Mouse (Mus musculus) liver, embryonic 11.5 days (tissue): ENCODE results near the gene Rnf224. TPM values are rescaled to one million over a fixed set of nuclear protein-coding genes. Genes with fewer than 3 reads are reported as not detected.

Experiments used
- ATAC-seq: fragments of 200-750 bp; cut with Nextera tagmentation; replicated peaks from 2 replicates; pipeline ENCODE4 v1.8.0; 2017; ENCODE audit warnings: moderate number of reproducible peaks, mild to moderate bottlenecking, moderate TSS enrichment, moderate library complexity; ENCODE audit not compliant: low FRiP score
- DNase-seq: peaks from one replicate; pipeline ENCODE4 v3.0.0-alpha.2; 2017; ENCODE audit warnings: low spot score
- H3K27ac ChIP-seq: fragments of 300-500 bp; sonication (generic); 2 replicates; pipeline ENCODE4 v1.5.1; 2014; ENCODE audit warnings: mild to moderate bottlenecking, low read depth, low read length, control low read depth
- H3K27me3 ChIP-seq: fragments of 300-500 bp; sonication (generic); replicated peaks from 2 replicates; pipeline ENCODE4 v1.6.1; 2014; ENCODE audit warnings: low read length, mixed read lengths; ENCODE audit not compliant: control insufficient read depth, insufficient read depth
- H3K36me3 ChIP-seq: fragments of 300-500 bp; sonication (generic); 2 replicates; pipeline ENCODE4 v1.6.1; 2014; ENCODE audit warnings: mild to moderate bottlenecking, low read length, moderate library complexity, mixed read lengths; ENCODE audit not compliant: control insufficient read depth, insufficient read depth
- H3K4me1 ChIP-seq: fragments of 300-500 bp; sonication (generic); replicated peaks from 2 replicates; pipeline ENCODE4 v1.6.1; 2014; ENCODE audit warnings: low read length, mixed read lengths; ENCODE audit not compliant: control insufficient read depth, insufficient read depth
- H3K4me2 ChIP-seq: fragments of 300-500 bp; sonication (generic); 2 replicates; pipeline ENCODE4 v1.6.1; 2014; ENCODE audit warnings: mild to moderate bottlenecking, control low read depth, moderate library complexity
- H3K4me3 ChIP-seq: fragments of 300-500 bp; sonication (generic); 2 replicates; pipeline ENCODE4 v1.5.1; 2014; ENCODE audit warnings: low read depth, low read length, control low read depth
- H3K9ac ChIP-seq: fragments of 300-500 bp; sonication (generic); 2 replicates; pipeline ENCODE4 v1.6.1; 2014; ENCODE audit warnings: low read depth, low read length, control low read depth
- H3K9me3 ChIP-seq: fragments of 300-500 bp; sonication (generic); 2 replicates; pipeline ENCODE4 v1.6.1; 2016; ENCODE audit warnings: low read length, inconsistent platforms, mixed read lengths; ENCODE audit not compliant: control insufficient read depth
- WGBS: fragments of 180-500 bp; shearing (Covaris S2); extraction: QIAGEN DNeasy Blood & Tissue Kit; methylation state at CpG from one replicate; pipeline ENCODE4 v1.1.7; 2014; 5-methylcytosine and 5-hydroxymethylcytosine counted together
- polyA plus RNA-seq: library from polyadenylated mRNA; unstranded; fragments of >200 nt; fragmentation: Nextera tagmentation; extraction: Ambion mirVana; gene quantifications from 2 replicates; pipeline ENCODE4 v1.2.1, GENCODE M21; 2014

Rnf224 gene
- polyA plus RNA-seq, 1 experiment from 2014 or later: 0.10 TPM

DNA sequence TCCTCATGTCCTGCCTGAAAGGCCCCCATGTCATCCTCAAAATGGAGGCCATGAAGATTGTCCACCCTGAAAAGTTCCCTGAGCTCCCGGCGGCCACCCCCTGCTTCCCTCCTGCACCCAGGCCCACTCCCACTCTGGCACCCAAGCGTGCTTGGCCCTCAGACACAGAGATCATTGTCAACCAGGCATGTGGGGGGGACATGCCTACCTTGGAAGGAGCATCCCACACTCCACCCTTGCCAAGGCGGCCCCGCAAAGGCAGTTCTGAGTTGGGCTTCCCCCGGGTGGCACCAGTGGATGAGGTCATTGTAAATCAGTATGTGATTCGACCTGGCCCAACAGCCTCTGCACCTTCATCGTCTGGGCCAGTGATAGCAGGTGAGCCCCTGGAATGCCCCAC is 6.8 kb upstream of the Rnf224 start:
- no peaks in the 10 kb centered on the region for H3K9me3 ChIP-seq
- H3K27me3 ChIP-seq: peaks cover 23% of the 10 kb centered on the region
- DNase-seq (no peak), ATAC-seq (no peak)
- H3K4me3 ChIP-seq: no peak overlapping the region
- H3K9ac ChIP-seq: no peak overlapping the region
- peaks cover 12% of the 10 kb centered on the region for H3K36me3 ChIP-seq
- H3K4me2 ChIP-seq: no peak overlapping the region
- H3K4me1 ChIP-seq: peaks cover 18% of the 10 kb centered on the region
- WGBS: 79% methylated on average over 8 of the region's 8 CpGs
- no peak overlapping the region for H3K27ac ChIP-seq

DNA sequence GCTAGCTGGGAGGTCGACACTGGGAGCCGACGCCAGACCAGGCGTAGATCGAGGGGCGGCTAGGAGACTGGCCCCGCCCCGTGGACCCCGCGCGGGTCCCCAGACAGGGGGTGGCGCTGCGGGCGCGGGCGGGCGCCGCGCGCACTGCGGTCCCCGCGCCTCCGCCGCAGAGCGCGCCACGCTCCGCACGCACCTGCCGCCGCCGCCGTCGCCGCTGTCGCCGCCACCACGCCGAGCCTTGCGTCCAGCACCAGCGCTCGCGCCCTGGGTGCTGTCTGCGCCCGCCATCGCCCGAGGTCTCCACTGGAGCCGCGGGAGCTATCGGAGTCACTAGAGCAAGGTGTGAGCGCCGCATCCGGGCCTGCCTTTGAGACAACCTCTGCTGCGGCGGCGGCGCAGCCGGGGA is 5.5 kb upstream of the Rnf224 start, which contains the start of the genes Rnf208 and Cysrt1:
TSS of gene Rnf208 (plus strand) at position 155 of the 406 bp plus-strand sequence.
TSS of gene Cysrt1 (minus strand) at position 352 of the 406 bp plus-strand sequence.
- H3K9ac ChIP-seq: peak within 1 kb of the TSS; percentile 51
- no peak for DNase-seq
- peak within 1 kb of the TSS; percentile 78 for H3K4me2 ChIP-seq
- peak within 1 kb of the TSS; percentile 57; the same call in 1 of the 2 replicates for H3K27ac ChIP-seq
- 0% methylated on average over 58 of the region's 59 CpGs for WGBS
- peaks cover 23% of the 10 kb centered on the region for H3K27me3 ChIP-seq
- ATAC-seq: no peak
- H3K9me3 ChIP-seq: no peaks in the 10 kb centered on the region
- peaks cover 18% of the 10 kb centered on the region for H3K4me1 ChIP-seq
- peaks cover 6% of the 10 kb centered on the region; the same call in 1 of the 2 replicates for H3K36me3 ChIP-seq
- H3K4me3 ChIP-seq: peak within 1 kb of the TSS; percentile 49

DNA sequence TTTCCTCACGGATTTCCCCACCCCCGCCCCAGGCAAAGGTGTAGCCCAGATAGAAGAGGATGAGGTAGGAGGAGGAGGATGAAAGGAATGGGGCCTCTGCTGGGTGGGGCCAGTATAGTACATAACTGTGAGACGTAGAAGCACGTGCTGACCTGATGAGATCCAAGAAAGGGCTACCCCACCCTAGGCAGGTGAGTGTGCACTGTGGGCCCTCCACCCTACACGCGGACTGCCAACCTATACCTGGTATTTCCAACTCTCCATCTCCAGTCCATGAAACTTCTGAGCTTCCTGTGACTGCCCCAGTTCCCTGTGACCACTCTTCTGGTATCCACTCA is 4.8 kb upstream of the Rnf224 start:
- DNase-seq (no peak), ATAC-seq (peak; percentile 14)
- H3K4me1 ChIP-seq: peaks cover 23% of the 10 kb centered on the region
- peaks cover 4% of the 10 kb centered on the region; the same call in 1 of the 2 replicates for H3K36me3 ChIP-seq
- 21% methylated on average over 6 of the region's 6 CpGs for WGBS
- no peak overlapping the region for H3K27ac ChIP-seq
- 0 out of 2 replicates have a peak overlapping the region, but pooled peaks have one; percentile 23 for H3K9ac ChIP-seq
- H3K4me3 ChIP-seq: peak overlapping the region; percentile 49
- peaks cover 23% of the 10 kb centered on the region for H3K27me3 ChIP-seq
- no peaks in the 10 kb centered on the region for H3K9me3 ChIP-seq
- peak overlapping the region; percentile 78 for H3K4me2 ChIP-seq

DNA sequence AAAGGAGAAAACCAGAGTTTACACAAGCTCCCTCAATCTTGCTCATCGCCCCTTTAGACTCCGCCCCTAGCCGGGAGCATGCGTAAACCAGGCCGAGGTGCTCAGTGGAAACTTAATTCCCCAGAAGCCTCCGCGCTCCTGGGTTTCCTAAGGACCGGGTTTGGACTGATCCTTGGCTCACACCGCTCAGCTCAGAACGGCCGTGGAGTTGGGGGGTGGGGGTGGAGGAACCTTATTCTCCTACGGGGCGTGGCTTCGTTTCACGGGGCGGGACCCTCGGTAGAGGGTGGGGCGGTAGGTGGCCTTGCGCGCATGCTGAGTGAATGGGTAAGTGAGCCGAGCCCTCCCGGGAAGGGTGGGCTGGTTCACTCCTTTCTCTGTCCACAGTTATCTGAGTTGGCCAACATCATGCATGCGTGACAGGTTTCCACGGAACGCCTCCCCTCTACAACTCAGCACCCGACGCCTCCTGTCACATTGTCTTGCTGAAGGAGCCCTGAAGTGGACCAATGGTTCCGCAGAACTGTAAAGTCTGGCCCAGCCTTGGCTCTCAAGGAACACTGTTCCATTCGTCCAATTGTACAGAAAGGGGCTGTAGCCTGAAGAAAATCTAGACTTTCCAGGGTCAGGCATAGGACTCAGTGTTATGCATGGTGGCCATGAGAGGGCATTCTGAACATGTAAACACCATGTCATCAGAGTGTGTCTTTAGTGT is 4.3 kb upstream of the Rnf224 start:
- peak overlapping the region; percentile 51 for H3K9ac ChIP-seq
- peak overlapping the region; percentile 78 for H3K4me2 ChIP-seq
- DNase-seq: peak; percentile 81
- ATAC-seq: peak; percentile 86
- no peaks in the 10 kb centered on the region for H3K9me3 ChIP-seq
- peaks cover 23% of the 10 kb centered on the region for H3K27me3 ChIP-seq
- peak overlapping the region; percentile 49 for H3K4me3 ChIP-seq
- H3K4me1 ChIP-seq: peaks cover 28% of the 10 kb centered on the region
- WGBS: 2% methylated on average over 29 of the region's 29 CpGs
- no peaks in the 10 kb centered on the region for H3K36me3 ChIP-seq
- H3K27ac ChIP-seq: peak overlapping the region; percentile 57

DNA sequence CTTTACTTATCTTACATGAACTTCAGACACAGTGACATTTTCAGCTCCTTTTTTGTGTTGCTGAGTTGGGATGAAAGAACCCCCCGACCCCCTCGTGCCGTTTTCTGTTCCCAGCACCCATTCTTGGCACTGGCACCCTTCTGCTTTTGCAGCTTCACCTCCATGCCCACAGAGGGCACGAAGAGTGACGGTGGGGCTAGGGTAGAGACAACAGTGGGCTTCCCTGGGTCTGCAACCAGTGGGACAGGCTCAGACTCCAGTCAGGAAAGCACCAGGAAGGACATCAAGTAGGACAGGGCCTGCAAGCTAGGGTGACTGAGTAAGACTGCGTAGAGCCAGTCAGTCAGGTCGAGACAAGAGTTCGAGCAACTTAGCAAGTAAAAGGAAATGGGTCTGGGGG is 3.7 kb upstream of the Rnf224 start:
- 56% methylated on average over 8 of the region's 8 CpGs for WGBS
- no peak for DNase-seq
- peaks cover 23% of the 10 kb centered on the region for H3K27me3 ChIP-seq
- H3K9ac ChIP-seq: peak overlapping the region; percentile 51
- peak overlapping the region; percentile 57 for H3K27ac ChIP-seq
- H3K4me2 ChIP-seq: peak overlapping the region; percentile 78
- no peaks in the 10 kb centered on the region for H3K9me3 ChIP-seq
- no peaks in the 10 kb centered on the region for H3K36me3 ChIP-seq
- peaks cover 28% of the 10 kb centered on the region for H3K4me1 ChIP-seq
- H3K4me3 ChIP-seq: peak overlapping the region; percentile 49
- no peak for ATAC-seq

DNA sequence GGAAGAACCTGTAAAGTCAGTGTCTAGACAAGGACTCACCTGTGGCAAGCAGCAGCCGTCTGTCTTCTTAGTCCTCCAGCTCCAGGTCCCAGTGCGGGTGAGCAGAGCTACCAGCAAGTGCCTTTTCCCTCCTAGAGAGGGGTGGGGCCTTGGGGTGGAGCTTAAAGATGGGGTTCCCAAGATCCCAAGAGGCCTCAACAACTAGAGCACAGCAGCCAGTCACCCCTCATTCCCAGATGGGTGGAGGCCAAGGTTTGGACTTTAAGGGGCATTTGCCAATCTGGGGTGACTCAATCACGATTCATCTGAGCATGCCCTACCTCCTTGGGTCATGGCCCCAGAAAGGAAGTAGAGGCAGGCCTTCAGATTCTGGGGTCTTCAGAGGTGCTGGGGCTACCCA is 3.2 kb upstream of the Rnf224 start:
- DNase-seq (no peak), ATAC-seq (no peak)
- no peaks in the 10 kb centered on the region for H3K36me3 ChIP-seq
- no peak overlapping the region for H3K9ac ChIP-seq
- H3K27ac ChIP-seq: no peak overlapping the region
- peaks cover 23% of the 10 kb centered on the region for H3K27me3 ChIP-seq
- H3K9me3 ChIP-seq: no peaks in the 10 kb centered on the region
- H3K4me2 ChIP-seq: no peak overlapping the region
- 81% methylated on average over 3 of the region's 3 CpGs for WGBS
- H3K4me3 ChIP-seq: no peak overlapping the region
- H3K4me1 ChIP-seq: peaks cover 28% of the 10 kb centered on the region

DNA sequence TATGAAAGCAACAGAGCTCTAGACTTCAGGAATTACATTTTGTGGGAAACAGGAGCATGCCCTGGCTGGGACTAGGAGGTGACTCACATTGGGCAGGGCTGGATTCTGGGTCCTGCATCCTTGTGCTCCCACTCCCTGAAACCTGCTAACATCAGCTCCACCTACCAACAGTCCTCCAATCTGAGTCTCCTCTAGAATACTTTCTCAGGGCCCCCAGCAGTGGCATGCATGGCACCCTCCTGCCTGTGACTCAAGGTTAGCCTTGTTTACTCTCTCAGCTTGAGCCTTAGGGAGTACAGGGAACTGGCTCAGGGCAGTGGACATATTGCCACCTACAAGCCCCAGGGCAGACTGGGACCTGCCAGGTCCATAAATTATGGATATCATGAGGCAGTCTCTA is 1.5 kb upstream of the Rnf224 start:
- ATAC-seq (no peak), DNase-seq (no peak)
- Histone ChIP-seq H3K9ac (no peak overlapping the region), H3K4me1 (peaks cover 39% of the 10 kb centered on the region), H3K4me2 (no peak overlapping the region), H3K9me3 (no peaks in the 10 kb centered on the region), H3K36me3 (no peaks in the 10 kb centered on the region), H3K27ac (no peak overlapping the region), H3K4me3 (no peak overlapping the region), H3K27me3 (peaks cover 18% of the 10 kb centered on the region)

DNA sequence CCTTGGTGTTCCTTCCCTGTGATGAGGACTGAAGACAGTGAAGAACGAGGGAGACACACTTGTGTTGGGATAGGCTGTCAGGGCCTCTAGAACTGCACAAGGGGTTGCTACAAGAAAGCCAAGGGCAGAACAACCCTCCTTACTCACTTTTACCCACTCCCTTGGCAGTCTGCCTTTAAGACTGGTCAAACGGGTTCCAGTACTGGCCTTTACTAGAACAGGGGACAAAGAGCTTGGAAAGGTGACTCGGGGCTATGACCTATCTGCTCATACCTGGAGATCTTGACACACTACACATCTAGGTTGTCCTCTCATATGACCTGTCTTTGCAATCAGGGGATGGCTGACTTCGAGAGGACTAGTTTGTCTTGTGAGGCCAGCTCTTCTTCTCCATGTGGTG is 935 bp upstream of the Rnf224 start:
- Histone ChIP-seq H3K36me3 (no peaks in the 10 kb centered on the region), H3K4me1 (peaks cover 40% of the 10 kb centered on the region), H3K27ac (no peak overlapping the region), H3K27me3 (peaks cover 13% of the 10 kb centered on the region; the same call in 1 of the 2 replicates), H3K9ac (no peak overlapping the region), H3K9me3 (no peaks in the 10 kb centered on the region), H3K4me3 (no peak overlapping the region), H3K4me2 (no peak overlapping the region)
- ATAC-seq (no peak), DNase-seq (no peak)
- WGBS: 66% methylated on average over 4 of the region's 4 CpGs
